Mouse (Mus musculus) heart, embryonic 16.5 days (tissue): ENCODE measurements around the gene Plpp7. TPM values are rescaled to one million over a fixed set of nuclear protein-coding genes. Genes with fewer than 3 reads are reported as not detected.

Experiments used
- ATAC-seq: fragments of 200-750 bp; cut with Nextera tagmentation; replicated peaks from 2 replicates; pipeline ENCODE4 v1.8.0; 2017; ENCODE audit warnings: moderate number of reproducible peaks; ENCODE audit not compliant: insufficient read depth, low FRiP score; ENCODE audit errors: extremely low read depth
- H3K27ac ChIP-seq: fragments of 300-500 bp; sonication (generic); 2 replicates; pipeline ENCODE4 v1.5.1; 2014; ENCODE audit warnings: mild to moderate bottlenecking, low read length, control low read depth, moderate library complexity
- H3K27me3 ChIP-seq: fragments of 300-500 bp; sonication (generic); 2 replicates; pipeline ENCODE4 v1.6.1; 2014; ENCODE audit warnings: low read length, mixed read lengths; ENCODE audit not compliant: control insufficient read depth, insufficient read depth
- H3K36me3 ChIP-seq: fragments of 300-500 bp; sonication (generic); 2 replicates; pipeline ENCODE4 v1.6.1; 2014; ENCODE audit not compliant: control insufficient read depth, insufficient read depth
- H3K4me1 ChIP-seq: fragments of 300-500 bp; sonication (generic); 2 replicates; pipeline ENCODE4 v1.6.1; 2014; ENCODE audit warnings: low read length, mixed read lengths; ENCODE audit not compliant: control insufficient read depth, insufficient read depth
- H3K4me2 ChIP-seq: fragments of 300-500 bp; sonication (generic); 2 replicates; pipeline ENCODE4 v1.6.1; 2014; ENCODE audit warnings: low read depth, mild to moderate bottlenecking, control low read depth, low read length
- H3K4me3 ChIP-seq: fragments of 300-500 bp; sonication (generic); 2 replicates; pipeline ENCODE4 v1.5.1; 2014; ENCODE audit warnings: mild to moderate bottlenecking, control low read depth, low read length
- H3K9ac ChIP-seq: fragments of 300-500 bp; sonication (generic); 2 replicates; pipeline ENCODE4 v1.6.1; 2014; ENCODE audit warnings: low read length, control low read depth
- H3K9me3 ChIP-seq: fragments of 300-500 bp; sonication (generic); replicated peaks from 2 replicates; pipeline ENCODE4 v1.6.1; 2016; ENCODE audit warnings: low read length; ENCODE audit not compliant: control insufficient read depth
- WGBS: fragments of 180-500 bp; shearing (Covaris S2); extraction: QIAGEN DNeasy Blood & Tissue Kit; methylation state at CpG from one replicate; pipeline ENCODE4 v1.1.7; 2014; 5-methylcytosine and 5-hydroxymethylcytosine counted together
- polyA plus RNA-seq: library from polyadenylated mRNA; unstranded; fragments of >200 nt; fragmentation: Nextera tagmentation; extraction: Ambion mirVana; gene quantifications from 2 replicates; pipeline ENCODE4 v1.2.1, GENCODE M21; 2015

Gene Plpp7
- polyA plus RNA-seq, 1 experiment from 2014 or later, result 21.4 TPM

- H3K36me3 ChIP-seq, result no peaks in the 10 kb centered on the region
- peak within 1 kb of the TSS; percentile 80 for H3K4me2 ChIP-seq
- peak; percentile 70 for ATAC-seq
These were observed 55.8 kb downstream of the Plpp7 start, which contains the start of gene Prrc2b for GRCm38 (mm10) chr2:32150924-32151659. Gene Prrc2b, plus strand, starts transcription at chr2:32151082.

DNA sequence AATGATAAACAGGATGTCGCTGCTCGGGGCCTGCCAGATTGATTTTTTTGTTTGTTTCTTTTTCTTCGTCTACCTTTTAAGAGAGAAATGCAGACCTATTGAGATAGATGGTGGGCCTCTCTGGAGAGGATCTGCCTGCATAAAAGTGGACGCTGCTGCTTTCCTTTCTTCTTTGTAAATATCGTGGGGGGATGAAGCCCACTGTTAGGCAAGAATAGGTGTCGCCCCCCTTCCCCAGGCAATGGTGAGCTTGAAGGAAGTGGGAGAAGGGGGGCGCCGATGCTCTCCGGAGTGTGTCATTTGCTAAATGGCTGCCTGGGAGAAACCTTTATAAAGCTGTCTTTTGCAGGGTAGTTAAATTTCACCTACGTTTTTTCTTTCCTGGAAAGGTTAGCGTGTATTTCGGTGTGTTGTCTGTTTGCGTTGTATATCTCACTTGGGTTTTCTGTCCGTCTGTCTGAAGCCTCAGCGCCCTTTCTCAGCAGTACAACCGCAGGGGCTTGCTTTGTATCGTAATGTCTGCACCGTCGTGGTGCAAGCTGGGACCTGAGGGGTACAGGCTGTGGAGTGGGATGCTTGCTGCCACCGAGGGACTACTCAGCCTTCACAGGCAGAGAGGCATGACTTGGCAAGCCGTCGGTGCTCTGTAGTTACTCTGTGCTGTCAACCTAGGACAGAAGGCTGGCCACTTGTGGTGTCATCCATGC lies 56.5 kb downstream of the Plpp7 start:
- under 1% methylated on average over 22 of the region's 22 CpGs for WGBS
- no peaks in the 10 kb centered on the region for H3K27me3 ChIP-seq
- no peaks in the 10 kb centered on the region for H3K36me3 ChIP-seq
- peaks cover 52% of the 10 kb centered on the region for H3K4me1 ChIP-seq
- no peak for ATAC-seq
- H3K4me3 ChIP-seq, result peak overlapping the region; percentile 80
- H3K9ac ChIP-seq, result peak overlapping the region; percentile 94
- peak overlapping the region; percentile 98 for H3K27ac ChIP-seq
- H3K4me2 ChIP-seq, result peak overlapping the region; percentile 80
- H3K9me3 ChIP-seq, result no peaks in the 10 kb centered on the region

More at GRCm38 (mm10) chr2:32150924-32151659, 55.8 kb downstream of the Plpp7 start, which contains the start of gene Prrc2b:
- H3K4me1 ChIP-seq, result peaks cover 45% of the 10 kb centered on the region
- peak within 1 kb of the TSS; percentile 94 for H3K9ac ChIP-seq
- WGBS, result under 1% methylated on average over 91 of the region's 117 CpGs
- H3K4me3 ChIP-seq, result peak within 1 kb of the TSS; percentile 80
- H3K27me3 ChIP-seq, result no peaks in the 10 kb centered on the region
- H3K9me3 ChIP-seq, result no peaks in the 10 kb centered on the region
- H3K27ac ChIP-seq, result peak within 1 kb of the TSS; percentile 98

DNA sequence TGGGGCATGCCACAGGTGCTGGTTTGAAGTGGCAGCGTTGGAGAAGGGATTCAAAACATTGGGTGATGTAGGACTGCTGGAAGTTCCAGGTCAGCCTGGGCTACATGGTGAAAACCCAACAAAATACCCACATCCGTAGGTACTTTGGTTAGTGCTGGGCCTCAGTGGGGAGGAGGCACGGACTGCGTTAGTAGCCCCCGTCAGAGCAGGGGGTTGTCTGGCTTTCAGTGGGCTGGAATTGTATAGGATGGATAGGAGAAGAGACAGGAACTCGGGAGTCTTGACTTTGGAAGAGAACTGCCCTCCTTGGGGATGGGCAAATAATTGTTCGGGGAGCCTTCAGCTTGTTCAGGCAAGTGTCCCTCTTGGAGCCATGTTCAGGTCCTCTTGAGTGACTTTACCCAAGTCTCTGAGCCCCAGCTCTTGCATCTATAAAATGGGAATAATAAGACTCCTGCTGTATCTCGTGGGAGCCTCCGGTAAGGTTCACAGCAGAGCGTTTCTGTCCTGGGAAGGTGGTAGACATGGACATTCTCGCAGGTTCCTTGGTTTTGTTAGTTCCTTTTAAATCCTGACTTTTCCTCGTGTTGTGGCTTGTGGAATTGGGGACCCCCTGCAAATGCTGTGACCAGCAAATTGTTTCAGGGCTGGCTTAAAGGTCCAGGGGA lies 57.2 kb downstream of the Plpp7 start:
- WGBS, result 10% methylated on average over 12 of the region's 12 CpGs
- peak overlapping the region; percentile 80 for H3K4me2 ChIP-seq
- peaks cover 59% of the 10 kb centered on the region for H3K4me1 ChIP-seq
- peak overlapping the region; percentile 98 for H3K27ac ChIP-seq
- ATAC-seq, result no peak
- H3K9ac ChIP-seq, result peak overlapping the region; percentile 94
- no peaks in the 10 kb centered on the region for H3K36me3 ChIP-seq
- no peaks in the 10 kb centered on the region for H3K9me3 ChIP-seq
- no peaks in the 10 kb centered on the region for H3K27me3 ChIP-seq
- H3K4me3 ChIP-seq, result peak overlapping the region; percentile 80

DNA sequence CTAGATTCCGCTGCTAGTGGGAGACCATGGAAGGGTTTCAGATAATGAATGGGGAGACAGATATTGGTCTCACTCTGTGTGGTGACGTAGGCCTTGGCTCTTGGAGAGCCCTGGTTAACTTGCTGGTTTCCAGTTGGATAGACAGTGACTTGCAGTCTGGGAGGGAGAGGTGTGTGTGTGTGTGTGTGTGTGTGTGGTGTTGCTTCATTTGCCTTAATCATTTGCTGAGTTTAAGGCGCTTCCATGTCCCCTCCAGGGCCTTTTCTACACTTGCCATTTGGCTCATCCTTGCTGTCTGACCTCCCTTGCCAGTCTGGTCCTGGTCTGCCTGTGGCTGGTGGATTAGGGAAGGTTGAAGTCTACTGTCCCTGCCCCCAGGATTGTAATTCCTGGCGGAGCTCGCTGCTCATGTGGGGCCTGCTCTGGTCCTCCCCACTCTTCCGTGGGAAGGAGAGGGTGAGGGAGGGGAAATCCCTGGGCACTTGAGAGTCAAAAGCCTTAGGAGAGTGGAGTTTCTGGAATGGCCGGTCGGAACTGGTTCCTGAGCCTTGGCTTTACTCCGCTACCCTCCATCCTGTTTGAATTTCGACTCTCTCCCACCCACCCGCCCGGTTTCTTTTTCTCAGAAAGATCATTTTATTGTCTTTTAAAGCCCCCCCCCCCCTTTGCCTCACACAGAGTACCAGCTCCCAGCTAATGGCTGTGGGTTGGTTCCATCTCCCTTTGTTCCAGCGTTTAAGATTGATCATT lies 57.9 kb downstream of the Plpp7 start:
- ATAC-seq, result no peak
- H3K27ac ChIP-seq, result peak overlapping the region; percentile 98
- H3K4me1 ChIP-seq, result peaks cover 65% of the 10 kb centered on the region
- WGBS, result 13% methylated on average over 13 of the region's 13 CpGs
- peak overlapping the region; percentile 80 for H3K4me2 ChIP-seq
- peak overlapping the region; percentile 94 for H3K9ac ChIP-seq
- H3K9me3 ChIP-seq, result no peaks in the 10 kb centered on the region
- H3K27me3 ChIP-seq, result no peaks in the 10 kb centered on the region
- peak overlapping the region; percentile 80 for H3K4me3 ChIP-seq
- no peaks in the 10 kb centered on the region for H3K36me3 ChIP-seq

DNA sequence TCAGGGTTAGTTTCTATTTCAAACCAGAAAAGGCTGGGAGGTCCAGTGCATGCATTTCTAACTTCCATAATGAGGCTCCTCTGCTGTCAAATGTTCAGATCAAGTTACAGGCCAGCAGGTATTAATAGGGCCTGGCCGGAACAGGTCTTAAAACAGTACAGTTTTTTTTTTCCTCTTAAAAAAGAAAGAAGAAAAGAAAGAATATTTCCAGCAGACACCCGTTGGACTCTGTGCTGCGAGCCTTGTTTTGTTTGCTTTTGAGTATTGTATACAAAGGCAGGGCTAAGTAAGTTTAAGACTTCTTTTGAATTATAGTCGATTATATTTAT lies 58.4 kb downstream of the Plpp7 start:
- Histone ChIP-seq H3K9ac (peak overlapping the region; percentile 94), H3K27me3 (no peaks in the 10 kb centered on the region), H3K4me2 (peak overlapping the region; percentile 80), H3K36me3 (no peaks in the 10 kb centered on the region), H3K4me1 (peaks cover 70% of the 10 kb centered on the region), H3K27ac (peak overlapping the region; percentile 98), H3K4me3 (peak overlapping the region; percentile 80), H3K9me3 (no peaks in the 10 kb centered on the region)
- WGBS, result 28% methylated on average over 4 of the region's 4 CpGs
- ATAC-seq, result no peak

- H3K9me3 ChIP-seq, result no peaks in the 10 kb centered on the region
- no peaks in the 10 kb centered on the region for H3K36me3 ChIP-seq
- peak overlapping the region; percentile 80 for H3K4me2 ChIP-seq
- H3K27ac ChIP-seq, result peak overlapping the region; percentile 98
- H3K27me3 ChIP-seq, result no peaks in the 10 kb centered on the region
- 30% methylated on average over 9 of the region's 9 CpGs for WGBS
- H3K4me1 ChIP-seq, result peaks cover 77% of the 10 kb centered on the region
- no peak for ATAC-seq
- H3K4me3 ChIP-seq, result 0 out of 2 replicates have a peak overlapping the region, but pooled peaks have one; percentile 1
- peak overlapping the region; percentile 30; the same call in 1 of the 2 replicates for H3K9ac ChIP-seq
These were observed 59.1 kb downstream of the Plpp7 start for GRCm38 (mm10) chr2:32154334-32154997.

GRCm38 (mm10) chr2:32154998-32155541 lies 59.7 kb downstream of the Plpp7 start:
- H3K36me3 ChIP-seq, result no peaks in the 10 kb centered on the region
- peaks cover 83% of the 10 kb centered on the region for H3K4me1 ChIP-seq
- peak overlapping the region; percentile 80 for H3K4me2 ChIP-seq
- H3K27ac ChIP-seq, result peak overlapping the region; percentile 98
- H3K9ac ChIP-seq, result peak overlapping the region; percentile 40; the same call in 1 of the 2 replicates
- H3K9me3 ChIP-seq, result no peaks in the 10 kb centered on the region
- peak overlapping the region; percentile 9; the same call in 1 of the 2 replicates for H3K4me3 ChIP-seq
- WGBS, result 43% methylated on average over 7 of the region's 7 CpGs
- no peaks in the 10 kb centered on the region for H3K27me3 ChIP-seq
- ATAC-seq, result no peak

DNA sequence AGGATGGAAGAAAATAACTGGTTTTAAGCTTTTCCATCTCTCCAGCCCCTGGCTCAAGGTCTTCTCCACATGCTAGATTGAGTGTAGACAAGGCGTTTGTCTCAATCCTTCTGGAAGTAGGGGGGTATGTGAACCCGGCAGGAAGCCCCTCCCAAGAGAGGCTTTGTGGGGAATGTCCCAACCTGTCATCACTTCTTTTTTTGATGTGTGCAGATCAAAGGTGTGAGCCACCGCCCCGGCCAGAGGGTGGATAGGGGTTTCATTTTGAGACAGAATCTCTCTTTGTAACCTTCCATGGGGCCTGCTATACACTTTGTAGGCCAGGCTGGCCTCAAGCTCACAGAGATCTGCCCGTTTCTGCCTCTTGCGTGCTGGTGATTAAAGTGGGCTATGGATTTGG lies 60.3 kb downstream of the Plpp7 start:
- 36% methylated on average over 6 of the region's 6 CpGs for WGBS

More for the DNA sequence above, 60.3 kb downstream of the Plpp7 start:
- Histone ChIP-seq H3K9me3 (no peaks in the 10 kb centered on the region; the same call in 1 of the 2 replicates), H3K9ac (peak overlapping the region; percentile 42), H3K4me1 (peaks cover 86% of the 10 kb centered on the region), H3K4me3 (no peak overlapping the region), H3K27me3 (no peaks in the 10 kb centered on the region), H3K4me2 (peak overlapping the region; percentile 80), H3K27ac (peak overlapping the region; percentile 17; the same call in 1 of the 2 replicates), H3K36me3 (no peaks in the 10 kb centered on the region)
- no peak for ATAC-seq
